9 mouse cellular contexts compared by ENCODE assay signal in the genomic region with DNA sequence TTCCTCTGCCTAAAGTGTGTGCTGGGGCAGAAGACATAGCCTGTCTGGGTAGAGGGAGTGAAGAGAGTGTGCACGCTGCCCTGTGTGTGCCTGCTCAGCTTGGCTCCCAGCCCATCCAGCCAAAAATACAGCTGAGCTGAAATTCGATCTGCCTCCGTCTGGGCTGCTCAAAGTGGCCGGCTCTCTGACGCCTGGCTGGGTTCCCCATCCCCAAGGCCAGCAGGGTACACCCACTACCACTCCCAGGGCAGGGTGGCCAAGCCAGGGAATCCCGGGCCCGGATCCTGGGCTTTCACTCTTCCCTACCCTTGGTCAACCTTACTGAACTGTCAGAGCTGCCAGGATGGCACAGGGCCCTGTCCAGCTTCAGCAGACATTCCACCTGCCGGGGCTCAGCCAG. TPM values are rescaled to one million over a fixed set of nuclear protein-coding genes. Genes with fewer than 3 reads are reported as not detected.
DNase-seq lines count a peak whose midpoint lies in the region; ATAC-seq and TF ChIP-seq lines count a peak whose summit lies in the region.
"Had no signal": no experiment of that assay in that cellular context is flagged by ENCODE, and none has a peak within 500 bp of the region (broad histone marks: within the 10 kb centered on the region; RNA-seq: fewer than 3 reads in every experiment).

No protein-coding gene starts in this region.

- 13% methylated on average over 8 of the region's 8 CpGs for WGBS in hindbrain, embryonic 10.5 days
- 20% methylated on average over 8 of the region's 8 CpGs for WGBS in hindbrain, embryonic 13.5 days
- WGBS in embryonic facial prominence, embryonic 11.5 days, result 10% methylated on average over 8 of the region's 8 CpGs
- 21% methylated on average over 8 of the region's 8 CpGs for WGBS in heart, postnatal 0 days
- WGBS in limb, embryonic 12.5 days, result 15% methylated on average over 8 of the region's 8 CpGs

- no peak for ATAC-seq in hindbrain, embryonic 13.5 days (ENCODE audit: low FRiP score)
- no peak for ATAC-seq in embryonic facial prominence, embryonic 11.5 days (replicated peaks; ENCODE audit: insufficient number of reproducible peaks, low FRiP score, low TSS enrichment, low read depth)
- ATAC-seq in heart, postnatal 0 days (ENCODE audit: insufficient read depth, low read depth), result peak; percentile 29; the same call in 1 of the 2 replicates
- ATAC-seq in limb, embryonic 12.5 days (ENCODE audit: insufficient number of reproducible peaks, insufficient read depth, low FRiP score, low TSS enrichment, low read depth), result no peak
- no peak for ATAC-seq in erythroid progenitor cell, adult 5-6 weeks (replicated peaks; ENCODE audit: low FRiP score, poor library complexity, severe bottlenecking)

- peaks cover 38% of the 10 kb centered on the region for H3K27me3 ChIP-seq in hindbrain, embryonic 10.5 days (ENCODE audit: insufficient read depth, poor library complexity, severe bottlenecking)
- H3K27me3 ChIP-seq in hindbrain, embryonic 13.5 days, result 0 out of 2 replicates have a peak, but pooled peaks cover 18% of the 10 kb centered on the region
- no peaks in the 10 kb centered on the region for H3K27me3 ChIP-seq in embryonic facial prominence, embryonic 11.5 days (ENCODE audit: control insufficient read depth, insufficient read depth, low read length)
- H3K27me3 ChIP-seq in heart, postnatal 0 days (ENCODE audit: control insufficient read depth, insufficient read depth, low read length), result no peaks in the 10 kb centered on the region
- H3K27me3 ChIP-seq in limb, embryonic 12.5 days, result 0 out of 2 replicates have a peak, but pooled peaks cover 3% of the 10 kb centered on the region

- peak overlapping the region; percentile 50 for H3K27ac ChIP-seq in hindbrain, embryonic 10.5 days
- no peak overlapping the region for H3K27ac ChIP-seq in hindbrain, embryonic 13.5 days
- H3K27ac ChIP-seq in embryonic facial prominence, embryonic 11.5 days (replicated peaks; ENCODE audit: low read depth, low read length), result peak overlapping the region; percentile 59; the same call in 1 of the 2 replicates
- peak overlapping the region; percentile 37; the same call in 1 of the 2 replicates for H3K27ac ChIP-seq in heart, postnatal 0 days (ENCODE audit: low read depth)
- peak overlapping the region; percentile 84 for H3K27ac ChIP-seq in limb, embryonic 12.5 days

- H3K9me3 ChIP-seq in hindbrain, embryonic 10.5 days, result no peaks in the 10 kb centered on the region
- no peaks in the 10 kb centered on the region for H3K9me3 ChIP-seq in hindbrain, embryonic 13.5 days
- H3K9me3 ChIP-seq in embryonic facial prominence, embryonic 11.5 days (replicated peaks; ENCODE audit: control insufficient read depth, low read length), result no peaks in the 10 kb centered on the region
- no peaks in the 10 kb centered on the region for H3K9me3 ChIP-seq in heart, postnatal 0 days (replicated peaks; ENCODE audit: control insufficient read depth, low read length)
- H3K9me3 ChIP-seq in limb, embryonic 12.5 days, result no peaks in the 10 kb centered on the region

- TF ChIP-seq CTCF in heart, postnatal 0 days (IDR thresholded peaks at IDR 0.05; ENCODE audit: low read depth), result no peak

- no peak for TF ChIP-seq EP300 in heart, postnatal 0 days (IDR thresholded peaks at IDR 0.05; ENCODE audit: low read depth)

- H3K4me3 ChIP-seq in hindbrain, embryonic 10.5 days, result 0 out of 2 replicates have a peak overlapping the region, but pooled peaks have one; percentile 18
- no peak overlapping the region for H3K4me3 ChIP-seq in hindbrain, embryonic 13.5 days
- no peak overlapping the region for H3K4me3 ChIP-seq in embryonic facial prominence, embryonic 11.5 days (ENCODE audit: low read depth, low read length)
- no peak overlapping the region for H3K4me3 ChIP-seq in heart, postnatal 0 days (ENCODE audit: low read depth, low read length)
- H3K4me3 ChIP-seq in limb, embryonic 12.5 days (replicated peaks), result 0 out of 2 replicates have a peak overlapping the region, but pooled peaks have one; percentile 7

- H3K4me2 ChIP-seq in hindbrain, embryonic 13.5 days, result no peak overlapping the region
- peak overlapping the region; percentile 13; the same call in 1 of the 2 replicates for H3K4me2 ChIP-seq in embryonic facial prominence, embryonic 11.5 days (ENCODE audit: low read depth, low read length)
- H3K4me2 ChIP-seq in heart, postnatal 0 days (ENCODE audit: low read depth, low read length), result 0 out of 2 replicates have a peak overlapping the region, but pooled peaks have one; percentile 7
- peak overlapping the region; percentile 45 for H3K4me2 ChIP-seq in limb, embryonic 12.5 days

- H3K36me3 ChIP-seq in hindbrain, embryonic 10.5 days, result no peaks in the 10 kb centered on the region
- no peaks in the 10 kb centered on the region for H3K36me3 ChIP-seq in hindbrain, embryonic 13.5 days
- no peaks in the 10 kb centered on the region for H3K36me3 ChIP-seq in embryonic facial prominence, embryonic 11.5 days (replicated peaks; ENCODE audit: control insufficient read depth, insufficient read depth, low read depth, low read length)
- H3K36me3 ChIP-seq in heart, postnatal 0 days (replicated peaks; ENCODE audit: control insufficient read depth, insufficient read depth, low read length), result no peaks in the 10 kb centered on the region
- H3K36me3 ChIP-seq in limb, embryonic 12.5 days, result no peaks in the 10 kb centered on the region
- H3K36me3 ChIP-seq: G1E had no signal

- H3K9ac ChIP-seq in hindbrain, embryonic 13.5 days, result no peak overlapping the region
- H3K9ac ChIP-seq in embryonic facial prominence, embryonic 11.5 days (replicated peaks; ENCODE audit: low read length), result 0 out of 2 replicates have a peak overlapping the region, but pooled peaks have one; percentile 18
- H3K9ac ChIP-seq in heart, postnatal 0 days (replicated peaks; ENCODE audit: low read depth, low read length), result no peak overlapping the region
- no peak overlapping the region; the same call in 1 of the 2 replicates for H3K9ac ChIP-seq in limb, embryonic 12.5 days (replicated peaks)

- peaks cover 78% of the 10 kb centered on the region for H3K4me1 ChIP-seq in hindbrain, embryonic 10.5 days (replicated peaks)
- peaks cover 57% of the 10 kb centered on the region for H3K4me1 ChIP-seq in hindbrain, embryonic 13.5 days (replicated peaks)
- peaks cover 23% of the 10 kb centered on the region for H3K4me1 ChIP-seq in embryonic facial prominence, embryonic 11.5 days (ENCODE audit: control insufficient read depth, insufficient read depth, low read length)
- peaks cover 62% of the 10 kb centered on the region for H3K4me1 ChIP-seq in heart, postnatal 0 days (ENCODE audit: control insufficient read depth, insufficient read depth)
- peaks cover 72% of the 10 kb centered on the region for H3K4me1 ChIP-seq in limb, embryonic 12.5 days (replicated peaks)

- no peak for DNase-seq in hindbrain, embryonic 10.5 days (ENCODE audit: low spot score)
- DNase-seq in 3T3-L1 (ENCODE audit: low read depth, low spot score), result peak; percentile 60
- DNase-seq in embryonic facial prominence, embryonic 11.5 days (ENCODE audit: low spot score), result peak; percentile 73
- DNase-seq in heart, postnatal 0 days (ENCODE audit: low spot score), result no peak
- DNase-seq in cerebellum, adult 18-20 months, result no peak

RNA-seq across cellular contexts. Expression of gene Acvrl1, which starts 15.2 kb away (rescaled TPM):
- polyA plus RNA-seq in hindbrain, embryonic 10.5 days (2016; fragmentation: Nextera tagmentation; extraction: Ambion mirVana), result 8.7 and 10.8 TPM in 2 replicates
- 7.9 and 8.6 TPM in 2 replicates for polyA plus RNA-seq in hindbrain, embryonic 13.5 days (2015; fragmentation: Nextera tagmentation; extraction: Ambion mirVana)
- 3.8 and 4.6 TPM in 2 replicates for polyA plus RNA-seq in embryonic facial prominence, embryonic 11.5 days (2014; fragmentation: Nextera tagmentation; extraction: Ambion mirVana)
- total RNA-seq in heart, postnatal 0 days (2014; rRNA removed; ENCODE audit: low replicate concordance), result 18.6 and 36.0 TPM in 2 replicates
- polyA plus RNA-seq in heart, postnatal 0 days (2015; fragmentation: Nextera tagmentation; extraction: Ambion mirVana), result 9.3 and 10.4 TPM in 2 replicates
- polyA plus RNA-seq in limb, embryonic 12.5 days (2016; fragmentation: Nextera tagmentation; extraction: Ambion mirVana), result 7.3 and 7.4 TPM in 2 replicates
- total RNA-seq in erythroid progenitor cell, adult 5-6 weeks (2015; ENCODE audit: low replicate concordance), result 1.1 and 23.1 TPM in 2 replicates
- total RNA-seq in erythroid progenitor cell, adult 5-6 weeks (2017; ENCODE audit: low replicate concordance), result 0.08 and 1.3 TPM in 2 replicates

RNA-seq across cellular contexts. Expression of gene Ankrd33, which starts 27.9 kb away (rescaled TPM):
- not detected in 2 replicates for polyA plus RNA-seq in hindbrain, embryonic 10.5 days (2016; fragmentation: Nextera tagmentation; extraction: Ambion mirVana)
- not detected in 2 replicates for polyA plus RNA-seq in hindbrain, embryonic 13.5 days (2015; fragmentation: Nextera tagmentation; extraction: Ambion mirVana)
- not detected in 2 replicates for polyA plus RNA-seq in embryonic facial prominence, embryonic 11.5 days (2014; fragmentation: Nextera tagmentation; extraction: Ambion mirVana)
- total RNA-seq in heart, postnatal 0 days (2014; rRNA removed; ENCODE audit: low replicate concordance), result not detected in 2 replicates
- polyA plus RNA-seq in heart, postnatal 0 days (2015; fragmentation: Nextera tagmentation; extraction: Ambion mirVana), result not detected in 2 replicates
- polyA plus RNA-seq in limb, embryonic 12.5 days (2016; fragmentation: Nextera tagmentation; extraction: Ambion mirVana), result not detected in 2 replicates
- not detected in 2 replicates for total RNA-seq in erythroid progenitor cell, adult 5-6 weeks (2015; ENCODE audit: low replicate concordance)
- total RNA-seq in erythroid progenitor cell, adult 5-6 weeks (2017; ENCODE audit: low replicate concordance), result not detected in 2 replicates
- total RNA-seq: G1E had no signal
- polyA plus RNA-seq: G1E had no signal

RNA-seq across cellular contexts. Expression of gene Acvr1b, which starts 30.4 kb away (rescaled TPM):
- 6.3 and 10.9 TPM in 2 replicates for polyA plus RNA-seq in hindbrain, embryonic 10.5 days (2016; fragmentation: Nextera tagmentation; extraction: Ambion mirVana)
- polyA plus RNA-seq in hindbrain, embryonic 13.5 days (2015; fragmentation: Nextera tagmentation; extraction: Ambion mirVana), result 19.6 and 20.5 TPM in 2 replicates
- polyA plus RNA-seq in embryonic facial prominence, embryonic 11.5 days (2014; fragmentation: Nextera tagmentation; extraction: Ambion mirVana), result 10.5 and 11.4 TPM in 2 replicates
- total RNA-seq in heart, postnatal 0 days (2014; rRNA removed; ENCODE audit: low replicate concordance), result 22.3 and 25.9 TPM in 2 replicates
- polyA plus RNA-seq in heart, postnatal 0 days (2015; fragmentation: Nextera tagmentation; extraction: Ambion mirVana), result 5.2 and 5.8 TPM in 2 replicates
- 7.3 and 8.2 TPM in 2 replicates for polyA plus RNA-seq in limb, embryonic 12.5 days (2016; fragmentation: Nextera tagmentation; extraction: Ambion mirVana)
- 0.84 and 1.8 TPM in 2 replicates for total RNA-seq in erythroid progenitor cell, adult 5-6 weeks (2015; ENCODE audit: low replicate concordance)
- total RNA-seq in erythroid progenitor cell, adult 5-6 weeks (2017; ENCODE audit: low replicate concordance), result 1.2 and 1.4 TPM in 2 replicates
- polyA plus RNA-seq: G1E had no signal

Comparison
In these comparisons a context has a peak if more than half of its experiments do, and no peak if none do; other contexts are left out.
1. H3K4me3 ChIP-seq: peak in hindbrain, embryonic 10.5 days (single experiment) and limb, embryonic 12.5 days (single experiment); none in hindbrain, embryonic 13.5 days (single experiment), embryonic facial prominence, embryonic 11.5 days (single experiment) and heart, postnatal 0 days (single experiment).
2. DNase-seq: peak in 3T3-L1 (single experiment) and embryonic facial prominence, embryonic 11.5 days (single experiment); none in hindbrain, embryonic 10.5 days (single experiment), heart, postnatal 0 days (single experiment) and cerebellum, adult 18-20 months (0 of 2).